Mouse (Mus musculus): ENCODE data around the gene Ip6k1. TPM values are rescaled to one million over a fixed set of nuclear protein-coding genes. Genes with fewer than 3 reads are reported as not detected.
A peak's percentile ranks its signal among the peaks of the same experiment; 100 is the strongest.

The Ip6k1 gene
- total and polyA plus RNA-seq, 3 experiments: 31.8 to 59.1 (median 37.2) TPM

DNA sequence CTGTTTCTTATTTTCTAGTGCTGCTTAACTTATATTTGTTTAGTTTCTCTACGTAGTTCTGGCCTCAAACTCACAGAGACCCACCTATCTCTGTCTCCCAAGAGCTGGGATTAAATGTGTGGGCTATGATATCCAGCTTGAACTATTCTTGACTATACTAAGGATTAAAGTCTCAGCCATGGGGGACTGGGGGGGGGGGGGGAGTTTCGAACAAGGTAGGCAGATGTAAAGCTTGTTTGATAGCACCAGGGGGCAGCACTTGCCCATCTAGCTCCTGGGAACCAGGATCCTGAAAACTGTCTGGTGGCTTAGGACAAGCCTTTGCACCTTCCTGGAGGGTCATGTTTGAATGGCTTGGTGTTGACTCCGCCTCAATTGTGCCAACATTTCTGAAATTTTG lies 93.2 kb downstream of the Ip6k1 start:
- Histone ChIP-seq H3K36me3 (ENCODE audit: control insufficient read depth in 1 of 2, insufficient read depth in 2 of 2, low read length in 2 of 2) (no peaks in the 10 kb centered on the region; a peak in 1 of 4 replicates), H3K4me1 (ENCODE audit: control insufficient read depth in 1 of 2, insufficient read depth in 2 of 2, low read length in 2 of 2) (peaks cover 3 to 10% of the 10 kb centered on the region in 2 experiments; a peak in 3 of 4 replicates), H3K9me3 (replicated peaks; ENCODE audit: insufficient read depth, low read length) (no peaks in the 10 kb centered on the region), H3K27me3 (ENCODE audit: control insufficient read depth in 1 of 2, insufficient read depth in 2 of 2, low read length in 2 of 2) (no peaks in the 10 kb centered on the region), H3K27ac (ENCODE audit: control insufficient read depth, low read depth, low read length) (peak overlapping the region; percentile 85), H3K9ac (ENCODE audit: control insufficient read depth, low read depth, low read length, poor library complexity, severe bottlenecking) (peak overlapping the region; percentile 69), H3K4me3 (ENCODE audit: control insufficient read depth in 1 of 2, insufficient read depth in 1 of 2, low read depth in 2 of 2, low read length in 2 of 2) (peak overlapping the region; percentile 66 to 77), H3K79me2 (ENCODE audit: control insufficient read depth, insufficient read depth, low read length, poor library complexity) (peaks cover 10% of the 10 kb centered on the region)
- TF ChIP-seq MAZ (IDR thresholded peaks at IDR 0.05; ENCODE audit: low read depth, low read length) (0 out of 2 replicates have a peak, but pooled peaks have one; percentile 49), RAD21 (IDR thresholded peaks at IDR 0.05; ENCODE audit: low read depth, low read length) (peak; percentile 82), POLR2AphosphoS2 (IDR thresholded peaks at IDR 0.05; ENCODE audit: low read length) (no peak), SIN3A (IDR thresholded peaks at IDR 0.05; ENCODE audit: low read length) (no peak; the same call in 1 of the 2 replicates), CTCF (IDR thresholded peaks at IDR 0.05 in 2 of 3, conservative IDR thresholded peaks at IDR 0.05 in 1 of 3; ENCODE audit: control insufficient read depth in 1 of 3, insufficient read depth in 1 of 3, low read depth in 2 of 3, low read length in 3 of 3, poor library complexity in 1 of 3, severe bottlenecking in 1 of 3) (peak; percentile 60 to 78 (median 78)), NRF1 (IDR thresholded peaks at IDR 0.05; ENCODE audit: insufficient read depth, low read depth, low read length, poor library complexity, severe bottlenecking) (no peak), HCFC1 (IDR thresholded peaks at IDR 0.05; ENCODE audit: low read depth, low read length) (0 out of 2 replicates have a peak, but pooled peaks have one; percentile 12), SMC3 (IDR thresholded peaks at IDR 0.05; ENCODE audit: low read depth, low read length) (peak; percentile 81), ZC3H11A (IDR thresholded peaks at IDR 0.05; ENCODE audit: low read depth, low read length) (peak; percentile 84)
- DNase-seq (ENCODE audit: low read depth, low spot score): peak; percentile 89

DNA sequence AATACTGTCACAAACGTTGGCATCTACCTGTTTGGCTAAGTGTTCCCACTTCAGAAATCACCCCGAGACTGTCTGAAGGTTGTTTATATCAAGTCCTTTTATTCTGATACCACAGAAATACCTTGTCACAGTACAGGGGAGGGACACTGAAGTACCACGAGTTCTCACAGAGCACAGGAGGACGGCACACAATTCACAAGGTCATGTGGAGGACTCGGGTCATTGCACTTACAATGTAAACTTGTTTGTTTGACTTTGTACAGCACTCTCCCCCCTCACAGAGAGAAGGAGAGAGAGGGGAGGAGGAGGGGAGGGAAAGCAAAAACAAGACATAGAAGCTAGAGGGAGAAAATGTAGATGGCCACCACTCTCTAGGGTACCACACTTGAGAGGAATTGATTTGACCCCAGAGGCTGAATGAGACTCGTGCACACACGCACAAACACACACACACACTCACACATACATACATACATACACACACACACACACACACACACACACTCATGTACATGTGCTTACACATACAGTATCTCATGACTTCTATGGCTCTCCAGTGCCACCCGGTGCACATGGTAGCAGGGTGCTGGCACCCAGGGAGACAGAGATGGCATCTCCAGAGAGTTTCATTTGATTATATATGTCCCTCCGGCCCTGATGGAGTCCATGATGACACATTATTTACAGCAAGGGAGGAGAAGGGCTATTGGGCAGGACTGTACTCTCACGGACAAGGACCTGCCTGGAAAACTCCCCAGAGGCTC lies 93.8 kb downstream of the Ip6k1 start:
- TF ChIP-seq TBP (IDR thresholded peaks at IDR 0.05; ENCODE audit: low read depth, low read length) (no peak), UBTF (IDR thresholded peaks at IDR 0.05; ENCODE audit: borderline replicate concordance, insufficient read depth, low read depth, low read length) (no peak), MYC (IDR thresholded peaks at IDR 0.05; ENCODE audit: low read depth, low read length) (0 out of 2 replicates have a peak, but pooled peaks have one; percentile 26), USF2 (IDR thresholded peaks at IDR 0.05; ENCODE audit: borderline replicate concordance in 1 of 2, insufficient read depth in 1 of 2, low read depth in 1 of 2, low read length in 2 of 2) (no peak), TCF12 (IDR thresholded peaks at IDR 0.05; ENCODE audit: low read depth, low read length) (no peak), CTCF (IDR thresholded peaks at IDR 0.05 in 2 of 3, conservative IDR thresholded peaks at IDR 0.05 in 1 of 3; ENCODE audit: control insufficient read depth in 1 of 3, insufficient read depth in 1 of 3, low read depth in 2 of 3, low read length in 3 of 3, poor library complexity in 1 of 3, severe bottlenecking in 1 of 3) (peak in 2 of 3 experiments; percentile 7 to 22; a peak in 2 of 6 replicates), RCOR1 (IDR thresholded peaks at IDR 0.05; ENCODE audit: low read depth, low read length) (no peak), USF1 (IDR thresholded peaks at IDR 0.05; ENCODE audit: low read depth, low read length) (no peak), ZMIZ1 (IDR thresholded peaks at IDR 0.05; ENCODE audit: low read depth, low read length) (no peak), MYB (IDR thresholded peaks at IDR 0.05; ENCODE audit: low read depth, low read length) (no peak), NELFE (IDR thresholded peaks at IDR 0.05; ENCODE audit: low read depth, low read length) (no peak), MEF2A (IDR thresholded peaks at IDR 0.05; ENCODE audit: extremely low read depth, insufficient replicate concordance, low read depth, low read length, poor library complexity, severe bottlenecking) (no peak)
- Histone ChIP-seq H3K27ac (ENCODE audit: control insufficient read depth, low read depth, low read length) (peak overlapping the region; percentile 30), H3K79me2 (ENCODE audit: control insufficient read depth, insufficient read depth, low read length, poor library complexity) (peaks cover 10% of the 10 kb centered on the region), H3K9me3 (replicated peaks; ENCODE audit: insufficient read depth, low read length) (no peaks in the 10 kb centered on the region), H3K27me3 (ENCODE audit: control insufficient read depth in 1 of 2, insufficient read depth in 2 of 2, low read length in 2 of 2) (no peaks in the 10 kb centered on the region), H3K36me3 (ENCODE audit: control insufficient read depth in 1 of 2, insufficient read depth in 2 of 2, low read length in 2 of 2) (no peaks in the 10 kb centered on the region), H3K4me1 (ENCODE audit: control insufficient read depth in 1 of 2, insufficient read depth in 2 of 2, low read length in 2 of 2) (peaks cover 3 to 10% of the 10 kb centered on the region in 2 experiments; a peak in 3 of 4 replicates), H3K9ac (ENCODE audit: control insufficient read depth, low read depth, low read length, poor library complexity, severe bottlenecking) (peak overlapping the region; percentile 34; the same call in 1 of the 2 replicates), H3K4me3 (ENCODE audit: control insufficient read depth in 1 of 2, insufficient read depth in 1 of 2, low read depth in 2 of 2, low read length in 2 of 2) (peak overlapping the region; percentile 11 to 30; a peak in 3 of 4 replicates)
- DNase-seq (ENCODE audit: low read depth, low spot score): no peak

Data from MEL (cell line).